Mouse (Mus musculus) heart, postnatal 36 days (tissue): ENCODE measurements around the gene Sema3g. TPM values are rescaled to one million over a fixed set of nuclear protein-coding genes. Genes with fewer than 3 reads are reported as not detected.

Experiments
- DNase-seq, 2 experiments: peaks; one replicate each; pipeline ENCODE4 v3.0.0; 2021 to 2022
- intact Hi-C: fragments of 180-260 bp; cut with DNase I; formaldehyde crosslinking; loops from one replicate; pipeline ENCODE4 v1.15.1; 2025
- total RNA-seq, 2 experiments: library from RNA; stranded (reverse); gene quantifications; 2 replicates each; pipeline ENCODE4 v1.2.3; 2021

Sema3g gene
- total RNA-seq, 2 experiments from 2014 or later, result 14.2 to 18.3 TPM

DNA sequence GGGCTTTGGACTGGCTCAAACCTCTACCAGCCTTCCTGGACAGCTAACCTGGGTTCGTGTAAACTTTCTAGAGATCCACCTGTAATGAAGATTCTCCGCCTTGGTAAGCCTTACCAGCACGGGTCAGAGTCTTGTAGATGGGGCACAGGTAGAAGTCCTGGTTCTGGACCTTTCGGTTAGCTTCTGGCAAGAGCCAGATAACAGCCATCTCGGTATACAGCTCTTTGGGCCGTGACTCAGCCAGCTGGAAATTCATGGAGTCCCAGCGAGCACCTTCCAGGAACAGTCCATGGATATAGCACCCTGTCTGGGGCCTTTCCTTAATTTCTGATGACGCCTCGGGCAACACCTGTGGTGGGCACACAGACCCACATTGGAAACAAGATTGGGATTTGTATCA, 43.3 kb downstream of the Sema3g start:
- no peak for DNase-seq
- intact Hi-C loops, result no loop called here

DNA sequence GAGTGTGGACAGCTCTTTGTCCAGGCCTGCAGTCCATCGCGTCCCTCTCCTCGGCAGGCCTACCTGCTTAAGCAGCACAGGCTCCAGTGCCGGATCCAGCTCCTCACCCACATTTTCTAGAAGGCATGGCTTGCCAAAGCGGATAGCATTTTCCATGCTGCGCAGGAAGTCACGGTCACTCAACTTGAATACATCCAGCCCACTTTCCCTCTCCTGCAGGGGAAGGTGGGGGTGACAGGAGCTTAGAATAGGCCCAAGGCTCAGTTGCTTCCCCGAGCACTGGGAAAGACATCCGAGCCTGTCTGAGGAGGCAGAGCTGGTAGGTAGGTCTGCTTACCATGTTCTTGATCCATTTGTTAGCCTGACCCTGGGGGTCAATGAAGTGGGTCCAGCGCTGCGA, 50.0 kb downstream of the Sema3g start:
- no peak for DNase-seq
- intact Hi-C loops, result no loop called here

DNA sequence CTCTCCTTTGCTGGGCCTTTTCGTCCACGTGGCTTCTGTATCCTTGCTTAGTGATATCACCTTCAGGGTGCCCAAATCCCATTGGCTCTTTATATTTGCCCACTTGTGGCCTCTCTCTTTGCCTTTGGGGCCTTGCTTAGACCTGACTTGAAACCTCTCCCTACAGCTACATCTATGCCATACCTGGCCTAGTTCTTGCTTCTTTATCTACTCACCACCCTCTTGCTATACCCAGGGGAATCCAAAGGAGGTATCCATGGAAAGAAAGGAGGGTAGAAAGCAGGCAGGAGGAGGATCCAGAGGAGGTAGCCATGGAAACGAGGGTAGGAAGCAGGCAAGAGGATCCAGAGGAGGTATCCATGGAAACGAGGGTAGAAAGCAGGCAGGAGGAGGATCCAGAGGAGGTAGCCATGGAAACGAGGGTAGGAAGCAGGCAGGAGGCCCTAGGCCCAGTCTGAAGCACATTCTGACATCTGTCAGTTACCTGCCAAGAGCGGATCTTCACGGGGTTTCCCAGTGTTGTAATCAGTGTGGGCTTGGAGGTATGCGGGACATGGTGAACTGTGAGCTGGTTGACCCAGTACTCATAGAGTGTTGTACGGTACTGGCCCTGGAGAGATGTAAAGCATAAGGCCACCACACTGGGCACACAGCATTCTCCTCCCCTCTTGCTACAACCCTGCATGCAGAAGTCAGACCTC, 50.8 kb downstream of the Sema3g start:
- intact Hi-C loops, result no loop called here
- DNase-seq, result no peak

DNA sequence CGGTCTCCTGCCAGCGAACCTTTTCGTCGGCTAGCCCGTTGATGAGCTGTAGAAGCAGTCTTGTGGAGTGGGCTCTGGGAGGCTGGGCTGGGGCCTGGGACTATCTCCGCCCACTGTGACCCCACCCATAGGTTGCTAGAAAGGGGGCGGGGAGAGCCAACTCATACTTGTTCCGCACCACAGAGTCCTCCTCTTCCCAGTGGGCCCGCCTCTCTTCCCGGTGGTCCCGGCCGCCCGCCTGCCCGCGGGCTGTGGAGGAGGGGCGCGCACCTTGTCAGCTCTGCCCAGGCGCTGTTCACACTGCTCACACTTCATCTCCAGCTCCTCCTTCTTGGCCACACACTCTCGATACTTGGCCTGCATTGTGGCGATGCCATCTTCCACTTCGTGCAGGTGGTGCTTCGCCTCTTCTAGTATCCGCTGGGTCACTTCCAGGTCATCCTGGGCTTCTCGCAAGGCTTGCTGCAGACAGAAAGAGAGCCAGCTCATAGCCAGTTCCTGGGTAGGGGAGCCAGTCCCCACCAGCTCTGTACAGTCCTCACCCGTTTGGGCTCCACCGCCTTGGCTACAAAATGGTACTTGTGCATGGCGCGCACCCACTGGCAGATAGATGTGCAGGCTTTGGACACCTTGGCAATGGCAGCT, 51.9 kb downstream of the Sema3g start:
- no peak for DNase-seq
- intact Hi-C loops, result no loop called here

DNA sequence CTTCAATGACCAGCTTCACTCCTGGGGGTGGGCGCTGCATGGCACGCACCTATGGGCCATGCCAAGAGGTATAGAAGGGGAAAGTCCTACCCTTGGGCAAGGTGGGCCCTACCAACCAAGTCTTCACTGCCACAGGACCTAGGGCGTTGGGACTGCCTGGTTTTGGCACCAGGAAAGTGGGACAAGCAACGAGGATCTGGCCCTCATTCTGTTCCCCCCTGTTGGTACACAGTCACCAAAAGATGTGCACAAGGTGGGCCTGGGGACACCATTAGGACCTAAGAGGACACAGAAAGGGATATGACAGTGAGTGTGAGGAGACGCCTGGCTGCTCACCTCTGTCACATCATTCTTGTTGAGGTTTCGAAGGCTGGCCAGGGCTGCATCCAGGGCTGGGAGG, 53.5 kb downstream of the Sema3g start:
- intact Hi-C loops, result no loop called here

DNA sequence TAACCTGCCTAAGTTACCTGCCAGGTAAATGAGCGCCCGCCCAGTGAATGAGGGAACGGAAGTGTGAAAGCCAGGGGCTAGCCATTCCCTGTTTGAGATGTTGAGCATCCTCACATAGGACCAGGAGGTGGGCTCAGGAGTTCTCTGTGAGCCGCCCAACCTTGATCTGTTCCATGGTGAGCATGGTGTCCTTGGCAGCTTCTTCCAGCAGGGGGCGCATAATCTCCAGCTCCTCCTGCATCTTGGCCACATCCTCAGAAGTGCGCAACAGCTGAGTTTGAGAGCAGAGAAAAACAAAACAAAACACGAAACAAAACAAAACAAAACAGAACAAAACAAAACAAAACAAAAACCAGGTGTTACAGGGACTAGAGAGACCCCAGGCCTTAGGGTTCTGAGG, 54.5 kb downstream of the Sema3g start:
- peak; percentile 76 to 84 for DNase-seq
- intact Hi-C loops, result loop anchor here (1.0 kb wide), 2 partner anchors 55 to 200 kb away; no protein-coding TSS in a partner anchor

More for the DNA sequence above, 53.5 kb downstream of the Sema3g start:
- no peak for DNase-seq

Other genes with a start within 250 kb of the Sema3g start
- 10 to 100 TPM; 21.8 to 26.0 TPM for gene Glt8d1, start 216.5 kb upstream of the Sema3g start, total RNA-seq
- gene Spcs1, start 216.2 kb upstream of the Sema3g start, total RNA-seq, result 100 to 1,000 TPM; 136 to 141 TPM
- 10 to 100 TPM; 49.9 to 53.8 TPM for gene Pbrm1, start 198.7 kb upstream of the Sema3g start, total RNA-seq
- gene Gnl3, start 198.7 kb upstream of the Sema3g start, total RNA-seq, result 10 to 100 TPM; 21.6 to 24.2 TPM
- gene Smim4, start 88.9 kb upstream of the Sema3g start, total RNA-seq, result 10 to 100 TPM; 64.8 to 72.2 TPM
- gene Nt5dc2, start 86.8 kb upstream of the Sema3g start, total RNA-seq, result 10 to 100 TPM; 19.5 to 19.9 TPM
- gene Stab1, start 49.2 kb upstream of the Sema3g start, total RNA-seq, result 10 to 100 TPM; 66.1 to 85.9 TPM
- 1,000 to 10,000 TPM; 4,706 to 5,436 TPM for gene Tnnc1, start 9.5 kb upstream of the Sema3g start, total RNA-seq
- gene Nisch, start 914 bp upstream of the Sema3g start, total RNA-seq, result 100 to 1,000 TPM; 128 to 143 TPM
- gene Phf7, start 33.5 kb downstream of the Sema3g start, total RNA-seq, result 1 to 10 TPM; 3.8 to 4.3 TPM
- 10 to 100 TPM; 44.8 to 45.2 TPM for gene Bap1, start 33.6 kb downstream of the Sema3g start, total RNA-seq
- gene Dnah1, start 106.0 kb downstream of the Sema3g start, total RNA-seq, result under 1 TPM in 1 of 2 experiments, not detected in 1; 0.06 TPM
- 10 to 100 TPM; 33.2 to 33.9 TPM for gene Capn7, start 118.8 kb downstream of the Sema3g start, total RNA-seq
- 10 to 100 TPM; 56.4 to 60.6 TPM for gene Sh3bp5, start 218.2 kb downstream of the Sema3g start, total RNA-seq